Mouse (Mus musculus) liver, postnatal 0 days (tissue): ENCODE measurements around the gene 0610030E20Rik.

ENCODE experiments used
- CTCF ChIP-seq: sonication (generic); IDR thresholded peaks from 2 replicates; pipeline ENCODE4 v1.5.1; 2016; ENCODE audit warnings: antibody characterized with exemption, low read depth
- EP300 ChIP-seq: IDR thresholded peaks from 2 replicates; pipeline ENCODE4 v1.6.1; 2016; ENCODE audit warnings: antibody characterized with exemption, low read depth, mild to moderate bottlenecking

- TF ChIP-seq CTCF, result peak; percentile 38
- no peak for TF ChIP-seq EP300
Observed at GRCm38 (mm10) chr6:72392341-72392740, 45.2 kb downstream of the 0610030E20Rik start.
